Mouse (Mus musculus) left cerebral cortex, postnatal 25 days (tissue): ENCODE data around the gene Shisal2b. TPM values are rescaled to one million over a fixed set of nuclear protein-coding genes. Genes with fewer than 3 reads are reported as not detected.
A peak's percentile ranks its signal among the peaks of the same experiment; 100 is the strongest.
"Not testable (repeated sequence)": the region's sequence is repeated elsewhere in the genome, so short reads cannot be mapped to it uniquely, and the experiment has no call there.

Source experiments
- DNase-seq, 2 experiments: peaks; one replicate each; pipeline ENCODE4 v3.0.0; 2022; ENCODE audit warnings: low spot score in 2 of 2, mixed read lengths in 1 of 2
- intact Hi-C: fragments of 180-260 bp; cut with DNase I; formaldehyde crosslinking; loops from one replicate; pipeline ENCODE4 v1.15.1; 2025
- total RNA-seq, 2 experiments: library from RNA; stranded (reverse); gene quantifications; 2 replicates each; pipeline ENCODE4 v1.2.3; 2021

The Shisal2b gene
- 1 to 10 TPM in 1 of 2 experiments, under 1 TPM in 1; 0.34 to 1.0 TPM for total RNA-seq

- intact Hi-C loops: no loop called here
- peak; percentile 24 to 28 for DNase-seq
Measured at GRCm38 (mm10) chr13:104863127-104863979, at the start of gene Shisal2b. Shisal2b (minus strand) TSS chr13:104863893.

- intact Hi-C loops, DNase-seq: not testable (repeated sequence)
Measured at GRCm38 (mm10) chr13:104911626-104912025, 47.9 kb upstream of the Shisal2b start.

- DNase-seq, intact Hi-C loops: not testable (repeated sequence)
Measured at GRCm38 (mm10) chr13:104911006-104911405, 47.3 kb upstream of the Shisal2b start.

DNA sequence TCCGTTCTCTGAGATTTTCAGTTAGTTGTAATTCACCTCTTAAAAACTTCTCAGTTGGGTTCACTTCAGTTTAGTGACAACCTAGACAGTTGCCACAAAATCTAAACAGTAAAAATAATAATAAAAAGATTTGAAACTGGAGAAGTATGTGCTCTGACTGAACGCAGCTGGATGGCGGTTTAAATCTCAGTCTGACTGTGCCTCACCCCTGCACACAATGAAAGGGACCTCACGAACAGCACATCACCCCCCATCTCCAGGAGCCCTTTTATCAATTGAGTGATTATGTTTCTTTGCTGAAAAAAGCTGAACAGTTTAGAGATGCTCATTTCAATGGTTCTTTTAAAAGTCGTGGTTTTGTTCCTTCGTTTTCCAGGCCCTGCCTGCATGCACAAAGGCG is 45.0 kb upstream of the Shisal2b start:
- intact Hi-C loops: no loop called here
- no peak for DNase-seq

GRCm38 (mm10) chr13:104894771-104895170 is 31.1 kb upstream of the Shisal2b start:
- intact Hi-C loops: no loop called here

DNA sequence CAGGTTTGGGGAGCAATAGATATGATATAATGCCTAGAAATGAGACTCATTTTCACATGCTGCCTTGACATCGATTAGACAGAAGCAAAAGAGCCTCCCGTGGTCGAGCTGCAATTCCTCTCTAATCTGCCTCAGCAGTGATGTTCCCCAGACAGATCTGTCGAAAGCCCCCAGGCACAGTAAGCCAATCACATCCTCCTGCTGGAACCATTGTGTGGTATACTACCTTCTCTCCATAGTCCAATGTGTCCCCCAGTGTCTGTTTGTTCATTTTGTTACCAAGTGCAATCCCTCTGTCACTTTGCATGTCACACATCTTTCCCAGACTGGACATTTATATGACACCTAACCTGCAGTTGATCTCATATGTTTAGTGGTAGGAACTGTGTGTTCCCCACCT is 28.6 kb upstream of the Shisal2b start:
- no peak for DNase-seq
- intact Hi-C loops: no loop called here

More at GRCm38 (mm10) chr13:104894771-104895170, 31.1 kb upstream of the Shisal2b start:
- DNase-seq: no peak

GRCm38 (mm10) chr13:104886308-104887032 is 22.8 kb upstream of the Shisal2b start:
- intact Hi-C loops: no loop called here
- peak in 1 of 2 experiments; percentile 6 for DNase-seq

DNA sequence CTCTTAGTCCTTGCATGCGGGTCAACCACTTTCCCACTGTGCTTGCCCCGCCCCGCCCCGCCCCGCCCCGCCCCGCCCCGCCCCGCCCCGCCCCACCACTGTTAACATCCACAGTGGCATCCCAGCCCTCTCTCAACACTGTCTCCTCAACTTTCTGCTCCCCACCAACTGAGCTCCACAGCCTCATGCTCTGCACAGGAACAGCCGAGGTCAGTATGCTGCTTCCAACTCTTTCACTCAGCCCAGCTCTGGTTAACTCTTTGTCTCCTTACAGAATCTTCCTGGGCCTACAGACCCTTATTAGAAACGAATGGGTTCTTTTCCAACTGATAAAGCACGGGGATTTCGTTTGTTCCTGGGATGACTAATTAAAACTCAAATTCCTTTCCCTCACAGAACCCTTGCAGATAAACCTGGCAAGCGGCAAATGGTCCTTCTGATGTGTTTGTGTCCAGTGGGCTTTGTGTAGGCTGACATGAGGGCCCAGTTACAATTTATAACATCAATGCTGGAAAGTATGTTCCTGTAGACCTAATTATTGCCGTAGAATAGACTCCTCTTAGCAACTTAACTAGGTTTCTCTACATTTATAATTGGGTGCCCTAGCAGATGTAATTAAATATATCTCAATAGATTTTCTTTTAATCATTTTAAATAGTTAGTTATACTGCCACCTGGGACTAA is 20.0 kb upstream of the Shisal2b start:
- no peak for DNase-seq
- intact Hi-C loops: no loop called here

GRCm38 (mm10) chr13:104878508-104878907 is 14.8 kb upstream of the Shisal2b start:
- intact Hi-C loops: no loop called here
- no peak for DNase-seq

DNA sequence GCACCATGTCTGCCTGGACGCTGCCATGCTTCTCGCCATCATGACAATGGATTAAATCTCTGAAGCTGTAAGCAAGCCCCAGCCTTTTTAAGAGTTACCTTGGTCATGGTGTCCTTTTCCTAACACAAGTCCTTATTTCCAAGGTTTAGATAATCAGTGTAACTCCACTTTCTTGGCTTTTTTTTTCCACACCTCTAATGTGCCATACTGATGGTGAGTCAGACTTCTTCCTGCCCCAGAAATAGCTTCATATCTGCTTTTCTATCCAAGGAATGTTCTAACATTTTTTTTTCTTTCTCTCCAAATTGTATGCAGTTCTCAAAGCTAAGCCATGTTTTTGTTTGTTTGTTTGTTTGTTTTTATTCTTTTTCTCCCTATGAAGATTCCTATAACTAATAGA is 6.2 kb upstream of the Shisal2b start:
- intact Hi-C loops: no loop called here
- DNase-seq: peak in 1 of 2 experiments; percentile 58

DNA sequence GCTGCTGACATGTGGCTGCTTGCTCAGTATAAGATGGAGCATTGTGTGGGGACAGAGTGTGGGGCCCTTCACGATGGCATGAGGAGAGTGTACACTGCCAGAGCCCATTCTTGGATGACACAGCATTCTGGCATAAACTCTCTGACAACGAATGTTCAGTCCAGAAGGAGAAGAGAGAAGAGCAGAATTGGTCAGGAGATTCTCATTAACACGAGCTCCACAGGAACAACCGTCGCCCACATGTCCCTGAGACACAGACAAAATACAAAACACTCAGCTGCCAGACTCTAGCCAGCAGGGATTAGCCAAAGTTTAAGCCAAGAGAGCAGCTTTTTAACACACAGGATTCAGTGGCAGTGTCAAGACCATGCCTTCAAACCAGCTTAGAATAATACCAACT is 3.0 kb upstream of the Shisal2b start:
- DNase-seq: no peak
- intact Hi-C loops: no loop called here

DNA sequence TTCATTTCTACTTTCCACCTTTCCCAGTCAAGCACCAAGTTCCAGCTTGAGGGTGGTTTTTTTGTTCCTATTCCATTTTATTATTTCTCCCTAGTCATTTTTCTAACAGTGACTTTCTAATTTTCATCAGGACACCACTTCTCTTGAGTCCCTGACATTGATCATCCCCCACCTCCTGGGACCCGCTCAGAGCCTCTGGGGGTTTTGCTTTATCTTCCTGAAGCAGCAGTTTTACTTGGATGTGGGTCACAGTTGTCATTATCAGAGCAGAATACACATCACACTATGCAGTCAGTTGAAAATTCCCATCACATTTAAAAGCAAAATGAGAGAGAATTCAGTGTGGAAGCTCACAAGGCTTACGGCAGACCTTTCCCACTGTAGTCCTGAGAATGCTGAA is 10.0 kb downstream of the Shisal2b start:
- no peak for DNase-seq
- intact Hi-C loops: no loop called here

DNA sequence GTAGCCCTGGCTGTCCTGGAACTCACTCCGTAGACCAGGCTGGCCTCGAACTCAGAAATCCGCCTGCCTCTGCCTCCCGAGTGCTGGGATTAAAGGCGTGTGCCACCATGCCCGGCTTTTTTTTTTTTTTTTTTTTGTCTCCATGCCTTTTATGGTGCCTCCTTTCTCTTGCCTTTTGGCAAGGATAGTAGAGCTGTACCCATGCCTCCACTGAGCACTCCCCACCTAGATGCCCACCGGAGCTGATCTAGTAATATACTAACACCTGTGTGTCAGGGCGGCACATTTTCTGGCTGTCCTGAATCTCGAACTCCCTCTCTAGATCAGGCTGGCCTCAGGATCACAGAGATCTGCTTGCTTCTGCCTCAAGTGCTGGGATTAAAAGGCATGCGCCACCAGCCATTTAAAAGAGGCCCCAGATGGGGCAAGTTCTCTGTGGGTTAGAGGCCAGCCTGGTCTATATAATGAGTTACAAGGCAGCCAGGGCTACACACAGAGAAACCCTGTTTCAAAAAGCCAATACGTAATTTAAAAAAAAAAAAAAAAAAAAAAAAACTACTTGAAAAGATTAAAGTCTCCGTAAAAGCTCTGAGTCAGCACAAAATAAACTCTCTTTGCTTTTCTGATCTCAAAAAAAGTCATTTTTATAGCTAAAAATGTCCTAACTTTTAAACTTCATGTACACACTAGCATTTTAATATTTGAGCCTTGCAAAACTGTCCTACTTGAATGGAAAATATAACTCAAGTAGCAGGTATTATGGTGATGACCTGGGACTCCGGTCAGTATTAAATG is 20.2 kb downstream of the Shisal2b start:
- intact Hi-C loops: no loop called here
- no peak for DNase-seq

DNA sequence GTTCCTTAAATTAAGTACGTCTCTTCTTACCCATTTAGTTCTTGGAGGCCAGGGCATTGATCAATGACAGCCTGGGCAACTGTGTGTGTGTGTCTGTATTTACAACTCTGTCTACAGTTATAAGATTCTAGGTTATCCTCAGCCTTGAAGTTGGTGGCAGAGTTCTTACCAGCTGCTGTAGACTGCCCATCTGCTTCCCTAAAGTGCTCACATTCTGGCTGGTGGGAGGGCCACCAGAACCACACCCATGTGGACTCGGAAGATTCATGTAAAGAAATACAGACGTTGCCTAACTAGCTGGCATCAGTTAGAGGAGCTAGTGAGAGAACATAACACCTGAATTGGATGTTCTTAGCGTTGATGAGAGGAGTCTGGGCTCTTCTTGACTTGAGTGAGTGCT is 21.8 kb downstream of the Shisal2b start:
- intact Hi-C loops: no loop called here
- DNase-seq: peak in 1 of 2 experiments; percentile 14

- no peak for DNase-seq
- intact Hi-C loops: no loop called here
Measured at GRCm38 (mm10) chr13:104837628-104838027, 26.1 kb downstream of the Shisal2b start.

GRCm38 (mm10) chr13:104832811-104833210 is 30.9 kb downstream of the Shisal2b start:
- DNase-seq: peak in 1 of 2 experiments; percentile 61
- intact Hi-C loops: no loop called here

- intact Hi-C loops: no loop called here
- DNase-seq: no peak
Measured at GRCm38 (mm10) chr13:104825470-104825869, 38.2 kb downstream of the Shisal2b start.

- intact Hi-C loops: no loop called here
- DNase-seq: no peak
Measured at GRCm38 (mm10) chr13:104822411-104822838, 41.3 kb downstream of the Shisal2b start.

GRCm38 (mm10) chr13:104821908-104822307 is 41.8 kb downstream of the Shisal2b start:
- intact Hi-C loops: no loop called here

More at GRCm38 (mm10) chr13:104821908-104822307, 41.8 kb downstream of the Shisal2b start:
- no peak for DNase-seq
